Mouse (Mus musculus) heart, adult 11 months (tissue): Measurements from ENCODE around the gene Olfr450.

Experiments used
- DNase-seq: peaks from one replicate; pipeline ENCODE4 v3.0.0; 2022

Olfr450 gene

DNA sequence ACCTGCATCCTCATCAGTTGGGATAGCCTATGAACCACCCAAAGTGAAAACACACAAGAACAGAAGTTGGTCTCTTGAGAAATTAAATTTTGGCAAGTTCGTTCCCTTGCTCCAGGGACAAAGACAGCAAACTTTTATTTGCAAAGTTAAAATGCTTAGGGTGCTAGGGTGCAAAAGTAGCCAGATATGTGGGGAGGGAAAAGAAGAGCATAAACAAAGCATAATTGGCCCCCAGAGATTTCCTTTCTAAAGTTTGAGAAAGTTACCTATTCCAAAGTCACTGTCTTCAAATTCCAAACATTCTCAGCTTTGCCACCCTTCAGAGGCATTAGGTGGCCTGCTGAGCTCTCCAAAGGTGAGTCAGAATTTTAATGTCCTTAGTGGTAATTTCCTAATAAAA lies at the start of gene Olfr450:
Gene Olfr450 (plus strand): TSS at position 301 of the 400 bp plus-strand sequence.
- no peak for DNase-seq

DNA sequence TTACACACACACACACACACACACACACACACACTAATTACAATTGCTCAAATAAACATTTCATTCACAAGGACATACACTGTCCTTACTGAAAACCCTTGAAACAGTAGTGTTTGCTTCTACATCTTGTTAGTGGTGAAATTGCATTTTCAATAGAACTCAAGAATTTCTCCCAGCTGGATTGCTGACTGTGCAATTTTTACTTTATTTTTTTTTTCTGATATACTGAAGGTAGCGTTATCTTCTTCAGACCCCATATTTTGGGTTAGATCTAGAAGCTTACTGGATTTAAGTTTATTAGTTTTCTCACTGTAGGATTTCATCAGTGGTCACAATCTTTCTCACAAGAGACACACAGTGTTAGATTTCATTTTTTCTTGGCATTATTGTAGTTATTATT lies 34.7 kb upstream of the Olfr450 start:
- DNase-seq, result no peak

DNA sequence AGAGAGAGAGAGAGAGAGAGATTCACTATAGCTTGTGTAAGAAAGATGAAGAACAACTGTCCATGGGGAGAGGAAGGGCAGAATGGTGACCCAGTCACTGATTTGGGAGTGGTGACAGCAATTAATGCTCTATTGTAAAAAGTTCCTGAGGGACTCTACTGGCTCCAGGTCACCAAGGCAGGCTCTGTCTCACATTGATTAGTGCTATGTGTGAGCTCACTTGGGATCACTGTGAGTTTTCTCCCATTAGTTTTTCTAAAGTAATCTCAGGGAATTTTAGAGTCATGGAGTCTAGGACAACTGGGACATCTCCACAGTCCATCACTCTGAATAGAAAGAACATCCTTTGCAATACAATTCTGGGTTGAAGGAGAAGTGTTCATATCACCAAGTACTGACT lies 26.9 kb upstream of the Olfr450 start, which contains the start of gene Olfr452:
Gene Olfr452 (plus strand): TSS at position 301 of the 400 bp plus-strand sequence.
- no peak for DNase-seq

DNA sequence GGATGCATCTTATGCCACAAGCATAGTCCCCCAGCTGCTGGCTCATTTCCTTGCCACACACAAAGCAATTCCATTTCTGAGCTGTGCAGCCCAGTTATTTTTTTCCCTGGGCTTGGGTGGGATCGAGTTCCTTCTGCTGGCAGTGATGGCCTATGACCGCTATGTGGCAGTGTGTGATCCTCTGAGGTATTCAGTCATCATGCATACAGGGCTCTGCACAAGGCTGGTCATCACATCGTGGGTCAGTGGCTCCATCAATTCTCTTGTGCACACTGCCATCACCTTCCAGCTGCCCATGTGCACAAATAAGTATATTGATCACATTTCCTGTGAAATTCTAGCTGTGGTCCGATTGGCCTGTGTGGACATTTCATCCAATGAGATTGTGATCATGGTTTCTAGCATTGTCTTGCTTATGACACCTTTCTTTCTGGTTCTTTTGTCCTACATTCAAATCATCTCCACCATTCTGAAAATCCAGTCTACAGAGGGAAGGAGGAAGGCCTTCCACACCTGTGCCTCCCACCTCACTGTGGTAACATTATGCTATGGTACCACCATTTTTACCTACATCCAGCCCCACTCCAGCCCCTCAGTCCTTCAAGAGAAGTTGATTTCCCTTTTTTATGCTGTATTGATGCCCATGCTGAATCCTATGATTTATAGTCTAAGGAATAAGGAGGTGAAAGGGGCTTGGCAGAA lies 21.3 kb upstream of the Olfr450 start:
- no peak for DNase-seq

DNA sequence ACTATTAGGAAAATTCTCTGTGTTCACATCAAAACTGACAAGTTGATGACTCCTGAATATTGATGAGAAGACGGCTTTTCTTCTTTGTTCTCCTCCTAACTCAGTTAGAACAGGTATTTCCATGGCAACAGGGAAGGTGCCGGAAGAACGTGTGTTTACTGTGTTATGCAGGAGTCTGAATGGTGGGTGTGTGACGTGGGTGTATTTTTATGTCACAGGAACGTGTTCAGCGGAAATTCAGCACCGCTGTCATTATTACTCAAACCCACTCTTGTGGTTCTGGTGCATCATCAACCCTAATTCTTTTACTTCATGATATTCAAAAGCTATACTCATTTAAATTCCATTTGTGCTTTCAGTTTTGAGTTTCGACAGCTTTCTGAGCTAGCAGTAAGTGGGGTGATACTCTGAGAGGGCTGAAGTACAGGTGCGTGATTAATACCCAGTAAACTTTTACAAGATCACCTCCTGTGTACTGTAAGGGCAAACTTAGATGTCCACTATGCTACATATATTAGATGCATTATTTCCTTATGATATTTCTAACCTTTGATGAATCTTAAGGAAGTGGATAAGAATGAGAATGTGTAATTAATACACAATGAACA lies 20.7 kb upstream of the Olfr450 start:
- DNase-seq, result no peak

DNA sequence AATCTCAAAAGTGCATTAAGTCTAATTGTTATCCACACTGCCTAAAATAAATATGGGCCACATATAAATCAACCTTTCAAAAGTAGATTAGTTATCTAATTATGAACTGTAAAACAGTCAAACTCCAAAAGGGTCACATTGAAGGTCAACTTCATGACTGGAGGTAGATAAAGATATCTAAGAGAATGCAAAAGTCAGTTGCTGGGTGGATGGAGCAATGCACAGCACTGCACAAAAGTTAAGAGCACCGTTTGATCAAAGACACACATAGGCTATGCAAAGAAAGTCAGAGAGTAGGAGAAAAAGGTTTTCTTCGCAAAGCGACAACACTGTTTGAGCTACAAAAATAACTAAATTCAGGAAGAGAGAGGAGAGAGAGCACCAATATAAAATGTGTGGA lies 16.8 kb upstream of the Olfr450 start:
- DNase-seq, result no peak

DNA sequence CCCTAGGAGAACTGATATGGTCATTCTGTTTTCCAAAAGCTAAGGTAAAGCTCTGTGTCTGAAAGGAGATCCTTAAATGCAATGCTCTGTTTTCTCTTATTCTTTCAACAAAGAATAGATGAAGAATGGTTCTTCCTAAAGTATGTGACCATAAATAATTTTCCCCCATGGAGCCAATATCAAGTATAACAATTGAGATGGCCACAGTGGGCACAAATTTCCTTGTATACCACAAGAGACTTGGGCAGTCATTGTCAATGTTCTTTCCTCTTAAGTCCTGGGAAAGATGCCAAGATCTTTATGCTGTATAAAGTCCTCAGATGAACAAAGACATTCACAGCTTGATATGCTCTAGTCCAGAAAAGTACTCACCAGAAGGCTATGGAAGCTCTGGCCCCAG lies 22.3 kb downstream of the Olfr450 start, which contains the start of gene Olfr449:
Gene Olfr449 (plus strand): TSS at position 301 of the 400 bp plus-strand sequence.
- DNase-seq, result no peak

DNA sequence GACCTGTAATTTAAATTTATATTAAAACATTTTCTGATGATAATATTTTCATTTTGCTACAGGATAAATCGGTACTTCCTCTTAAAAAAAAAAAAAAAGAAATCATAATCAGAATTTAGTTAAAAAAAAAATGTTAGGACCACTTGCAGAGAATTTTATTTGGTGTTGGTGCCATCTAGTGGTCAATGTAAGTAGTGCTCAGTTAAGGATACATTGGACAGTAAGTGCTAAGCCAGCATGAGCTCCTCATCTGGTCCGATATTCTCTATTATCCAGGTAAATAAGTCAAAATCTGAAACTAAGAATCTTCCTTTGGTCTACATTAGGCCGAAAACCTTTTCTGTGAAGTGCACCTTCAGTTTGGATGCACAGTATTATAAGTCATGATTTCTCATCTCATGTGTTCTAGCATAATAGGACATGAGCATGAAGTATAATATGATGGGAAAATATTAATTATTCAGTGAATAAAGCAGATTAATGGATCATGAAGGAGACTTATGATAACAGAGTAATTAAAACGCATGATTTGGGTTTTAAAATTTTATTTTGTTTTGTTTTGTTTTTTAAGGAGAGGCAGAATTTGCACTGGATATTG lies 48.6 kb downstream of the Olfr450 start:
- DNase-seq, result no peak
